Mouse (Mus musculus) G1E (cell line): ENCODE data around the gene Tbc1d1. TPM values are rescaled to one million over a fixed set of nuclear protein-coding genes. Genes with fewer than 3 reads are reported as not detected.

ENCODE experiments used
- ATAC-seq: 2 replicates; pipeline ENCODE4 v1.8.0; 2016; ENCODE audit warnings: mild to moderate bottlenecking; ENCODE audit not compliant: insufficient number of reproducible peaks, poor library complexity, low FRiP score, severe bottlenecking; ENCODE audit errors: extremely low read depth
- DNase-seq: peaks from one replicate; pipeline ENCODE4 v3.0.0; 2012; ENCODE audit warnings: low spot score
- H3K27me3 ChIP-seq: 2 replicates; pipeline ENCODE4 v1.6.1; 2012; ENCODE audit warnings: mild to moderate bottlenecking, low read length, inconsistent platforms; ENCODE audit not compliant: insufficient read depth
- H3K36me3 ChIP-seq: replicated peaks from 2 replicates; pipeline ENCODE3; 2012; ENCODE audit warnings: mild to moderate bottlenecking, inconsistent platforms
- H3K4me1 ChIP-seq: 2 replicates; pipeline ENCODE4 v1.6.1; 2012; ENCODE audit warnings: low read depth, low read length, inconsistent platforms, mixed read lengths; ENCODE audit not compliant: insufficient read depth
- H3K4me3 ChIP-seq: 2 replicates; pipeline ENCODE4 v1.5.1; 2012; ENCODE audit warnings: low read depth, mild to moderate bottlenecking, inconsistent platforms, low read length, moderate library complexity, mixed read lengths
- H3K9me3 ChIP-seq: replicated peaks from 2 replicates; pipeline ENCODE4 v1.6.1; 2012; ENCODE audit warnings: inconsistent platforms
- CTCF ChIP-seq: IDR thresholded peaks from 2 replicates; pipeline ENCODE4 v1.5.1; 2012; ENCODE audit warnings: low read depth, low read length, inconsistent platforms, mixed read lengths
- GATA1 ChIP-seq: IDR thresholded peaks from 2 replicates; pipeline ENCODE4 v1.6.1; 2012; ENCODE audit warnings: borderline replicate concordance, low read length, inconsistent platforms, mixed read lengths
- GATA2 ChIP-seq: IDR thresholded peaks from 2 replicates; pipeline ENCODE4 v1.6.1; 2012; ENCODE audit warnings: low read depth, low read length, inconsistent platforms, borderline replicate concordance
- POLR2AphosphoS5 ChIP-seq: IDR thresholded peaks from 2 replicates; pipeline ENCODE4 v1.6.1; 2012; ENCODE audit warnings: low read depth, low read length, inconsistent platforms; ENCODE audit not compliant: insufficient replicate concordance
- TAL1 ChIP-seq: conservative IDR thresholded peaks from 2 replicates; pipeline ENCODE4 v1.6.1; 2012; ENCODE audit warnings: low read depth, low read length, inconsistent platforms, mixed read lengths
- polyA plus RNA-seq: library from polyadenylated mRNA; stranded (reverse); fragments of >175 nt; gene quantifications from 2 replicates; pipeline ENCODE4 v1.2.3, GENCODE M21; 2012
- total RNA-seq, 2 experiments: library from RNA; stranded (forward) in 1 of 2; stranded (reverse) in 1 of 2; fragments of 200-1000 nt in 1 of 2; fragments of >200 nt in 1 of 2; fragmentation: Nextera tagmentation in 1 of 2; gene quantifications; 2 replicates each; pipeline ENCODE4 v1.2.3; 2014 to 2017

Tbc1d1 gene
- total and polyA plus RNA-seq, 3 experiments = 4.2 to 17.3 (median 11.7) TPM

- no peak for ATAC-seq
- H3K4me1 ChIP-seq = peaks cover 51% of the 10 kb centered on the region
- no peak overlapping the region for H3K4me3 ChIP-seq
- DNase-seq = no peak
- H3K27me3 ChIP-seq = peaks cover 14% of the 10 kb centered on the region
- TF ChIP-seq POLR2AphosphoS5 = no peak
- no peaks in the 10 kb centered on the region for H3K9me3 ChIP-seq
- no peaks in the 10 kb centered on the region for H3K36me3 ChIP-seq
Measured at GRCm38 (mm10) chr5:64373695-64374094, 217.6 kb downstream of the Tbc1d1 start.

- no peak overlapping the region for H3K4me3 ChIP-seq
- no peak for ATAC-seq
- TF ChIP-seq GATA1 (no peak), GATA2 (no peak), POLR2AphosphoS5 (no peak), CTCF (no peak), TAL1 (no peak)
- H3K9me3 ChIP-seq = no peaks in the 10 kb centered on the region
- H3K4me1 ChIP-seq = peaks cover 60% of the 10 kb centered on the region
- peaks cover 18% of the 10 kb centered on the region for H3K27me3 ChIP-seq
- no peaks in the 10 kb centered on the region for H3K36me3 ChIP-seq
- DNase-seq = no peak
Measured at GRCm38 (mm10) chr5:64375851-64376250, 219.7 kb downstream of the Tbc1d1 start.

- TF ChIP-seq TAL1 = no peak
- TF ChIP-seq GATA2 = no peak
- TF ChIP-seq CTCF = no peak
- ATAC-seq = no peak
- H3K4me1 ChIP-seq = peaks cover 57% of the 10 kb centered on the region
Measured at GRCm38 (mm10) chr5:64376466-64376865, 220.4 kb downstream of the Tbc1d1 start.

GRCm38 (mm10) chr5:64377705-64378104 lies 221.6 kb downstream of the Tbc1d1 start:
- TF ChIP-seq POLR2AphosphoS5 (no peak), GATA2 (no peak), CTCF (no peak), TAL1 (no peak), GATA1 (no peak)
- H3K4me1 ChIP-seq = peaks cover 57% of the 10 kb centered on the region
- no peaks in the 10 kb centered on the region for H3K36me3 ChIP-seq
- H3K27me3 ChIP-seq = peaks cover 18% of the 10 kb centered on the region
- no peak for ATAC-seq
- no peaks in the 10 kb centered on the region for H3K9me3 ChIP-seq
- no peak for DNase-seq
- H3K4me3 ChIP-seq = no peak overlapping the region

More at GRCm38 (mm10) chr5:64376466-64376865, 220.4 kb downstream of the Tbc1d1 start:
- no peaks in the 10 kb centered on the region for H3K36me3 ChIP-seq
- peaks cover 18% of the 10 kb centered on the region for H3K27me3 ChIP-seq
- DNase-seq = no peak
- no peaks in the 10 kb centered on the region for H3K9me3 ChIP-seq
- no peak overlapping the region for H3K4me3 ChIP-seq

- ATAC-seq = no peak
- Histone ChIP-seq H3K36me3 (no peaks in the 10 kb centered on the region), H3K4me1 (peaks cover 59% of the 10 kb centered on the region), H3K4me3 (no peak overlapping the region), H3K9me3 (no peaks in the 10 kb centered on the region), H3K27me3 (peaks cover 18% of the 10 kb centered on the region)
- TF ChIP-seq CTCF (no peak), GATA2 (no peak), GATA1 (no peak), POLR2AphosphoS5 (no peak), TAL1 (no peak)
- no peak for DNase-seq
Measured at GRCm38 (mm10) chr5:64378591-64379275, 222.6 kb downstream of the Tbc1d1 start.

- DNase-seq (no peak), ATAC-seq (no peak)
- Histone ChIP-seq H3K4me1 (peaks cover 57% of the 10 kb centered on the region), H3K36me3 (no peaks in the 10 kb centered on the region), H3K27me3 (peaks cover 20% of the 10 kb centered on the region), H3K9me3 (no peaks in the 10 kb centered on the region), H3K4me3 (no peak overlapping the region)
- no peak for TF ChIP-seq GATA1
- TF ChIP-seq CTCF = no peak
- no peak for TF ChIP-seq TAL1
- TF ChIP-seq POLR2AphosphoS5 = no peak
- TF ChIP-seq GATA2 = no peak
Measured at GRCm38 (mm10) chr5:64379829-64380228, 223.7 kb downstream of the Tbc1d1 start.

GRCm38 (mm10) chr5:64380698-64381375 lies 224.7 kb downstream of the Tbc1d1 start:
- DNase-seq (no peak), ATAC-seq (no peak)
- Histone ChIP-seq H3K36me3 (no peaks in the 10 kb centered on the region), H3K9me3 (no peaks in the 10 kb centered on the region), H3K4me3 (no peak overlapping the region), H3K4me1 (peaks cover 52% of the 10 kb centered on the region), H3K27me3 (peaks cover 18% of the 10 kb centered on the region)
- no peak for TF ChIP-seq GATA1
- no peak for TF ChIP-seq TAL1
- no peak for TF ChIP-seq CTCF
